Mouse (Mus musculus) kidney, adult 2 months (tissue): Measurements from ENCODE around the gene Iyd.

Experiments used
- CTCF ChIP-seq: fragments of 200-500 bp; conservative IDR thresholded peaks from 2 replicates; pipeline ENCODE4 v1.5.1; 2011; ENCODE audit warnings: low read depth, mild to moderate bottlenecking, control low read depth, low read length, moderate library complexity, mixed read lengths; ENCODE audit not compliant: insufficient read depth, insufficient read length
- POLR2A ChIP-seq: fragments of 200-500 bp; IDR thresholded peaks from one replicate; pipeline ENCODE4 v1.6.1; 2011; ENCODE audit warnings: low read depth, low read length, control low read depth

GRCm38 (mm10) chr10:3523044-3523793 is 16.8 kb upstream of the Iyd start:
- TF ChIP-seq CTCF (no peak), POLR2A (no peak)
